Mouse (Mus musculus): ENCODE results near the gene Lin7a. TPM values are rescaled to one million over a fixed set of nuclear protein-coding genes. Genes with fewer than 3 reads are reported as not detected.

Lin7a gene
- total and polyA plus RNA-seq, 2 experiments from 2014 or later = 16.0 to 26.3 TPM

DNA sequence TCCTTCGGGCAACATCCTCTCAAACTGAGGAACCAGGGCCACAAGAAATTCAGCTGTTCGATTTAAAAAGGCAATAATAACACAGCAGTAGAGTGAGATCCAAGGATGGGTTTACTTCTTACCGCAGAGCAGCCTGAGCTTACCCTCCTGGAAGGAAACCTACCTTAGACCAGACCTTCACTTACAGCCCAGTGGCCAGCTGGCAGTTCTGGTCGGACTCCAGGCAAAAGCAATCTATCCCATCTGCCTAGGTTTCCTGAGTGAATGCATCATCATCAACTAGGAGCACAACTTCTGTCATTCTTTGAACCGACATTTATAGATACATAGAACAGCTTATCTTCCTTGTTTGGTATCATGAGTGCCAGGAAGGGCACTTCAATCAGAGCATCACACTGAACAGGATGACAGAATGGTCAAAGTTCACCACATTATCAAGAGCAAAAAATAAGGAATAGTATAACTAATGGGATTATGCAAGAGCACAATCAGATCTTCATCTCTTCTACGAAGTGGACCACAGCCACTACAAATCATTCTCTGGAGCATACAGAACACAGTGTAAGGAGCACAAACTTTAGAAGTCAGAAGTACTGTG, 87.1 kb downstream of the Lin7a start:
- H3K36me3 ChIP-seq (ENCODE audit: insufficient read depth) = no peaks in the 10 kb centered on the region
- no peaks in the 10 kb centered on the region for H3K4me1 ChIP-seq (ENCODE audit: insufficient read depth)
- no peak overlapping the region for H3K4me2 ChIP-seq (ENCODE audit: low read depth)
- no peak for TF ChIP-seq CTCF (IDR thresholded peaks at IDR 0.05; ENCODE audit: low read depth)
- no peaks in the 10 kb centered on the region for H3K27me3 ChIP-seq (ENCODE audit: insufficient read depth, low read length)
- H3K9me3 ChIP-seq (ENCODE audit: low read length) = no peaks in the 10 kb centered on the region
- 92% methylated on average over 6 of the region's 6 CpGs for WGBS
- no peak for ATAC-seq
- no peak overlapping the region for H3K4me3 ChIP-seq (ENCODE audit: low read depth, low read length)
- H3K9ac ChIP-seq = no peak overlapping the region
- no peak for DNase-seq
- H3K27ac ChIP-seq (ENCODE audit: low read depth, low read length) = no peak overlapping the region

GRCm38 (mm10) chr10:107359296-107359695, 87.8 kb downstream of the Lin7a start:
- ATAC-seq = no peak
- Histone ChIP-seq H3K4me3 (ENCODE audit: low read depth, low read length) (no peak overlapping the region), H3K9ac (no peak overlapping the region), H3K27me3 (ENCODE audit: insufficient read depth, low read length) (no peaks in the 10 kb centered on the region), H3K4me1 (ENCODE audit: insufficient read depth) (no peaks in the 10 kb centered on the region), H3K4me2 (ENCODE audit: low read depth) (no peak overlapping the region), H3K27ac (ENCODE audit: low read depth, low read length) (no peak overlapping the region), H3K36me3 (ENCODE audit: insufficient read depth) (no peaks in the 10 kb centered on the region), H3K9me3 (ENCODE audit: low read length) (no peaks in the 10 kb centered on the region)
- no peak for TF ChIP-seq CTCF (IDR thresholded peaks at IDR 0.05; ENCODE audit: low read depth)
- no peak for DNase-seq

- H3K27me3 ChIP-seq (ENCODE audit: insufficient read depth, low read length) = no peaks in the 10 kb centered on the region
- DNase-seq = no peak
- no peak overlapping the region for H3K9ac ChIP-seq
- WGBS = 48% methylated on average over 4 of the region's 4 CpGs
- no peak overlapping the region for H3K27ac ChIP-seq (ENCODE audit: low read depth, low read length)
- no peak for ATAC-seq
- no peak overlapping the region for H3K4me2 ChIP-seq (ENCODE audit: low read depth)
- H3K9me3 ChIP-seq (ENCODE audit: low read length) = no peaks in the 10 kb centered on the region
- H3K36me3 ChIP-seq (ENCODE audit: insufficient read depth) = no peaks in the 10 kb centered on the region
- no peak overlapping the region for H3K4me3 ChIP-seq (ENCODE audit: low read depth, low read length)
- no peaks in the 10 kb centered on the region for H3K4me1 ChIP-seq (ENCODE audit: insufficient read depth)
- no peak for TF ChIP-seq CTCF (IDR thresholded peaks at IDR 0.05; ENCODE audit: low read depth)
Measured at GRCm38 (mm10) chr10:107361546-107361945, 90.1 kb downstream of the Lin7a start.

GRCm38 (mm10) chr10:107362026-107362425, 90.5 kb downstream of the Lin7a start:
- WGBS = 81% methylated on average over 2 of the region's 2 CpGs
- Histone ChIP-seq H3K4me1 (ENCODE audit: insufficient read depth) (no peaks in the 10 kb centered on the region), H3K4me2 (ENCODE audit: low read depth) (no peak overlapping the region), H3K27ac (ENCODE audit: low read depth, low read length) (no peak overlapping the region), H3K9me3 (ENCODE audit: low read length) (no peaks in the 10 kb centered on the region), H3K4me3 (ENCODE audit: low read depth, low read length) (no peak overlapping the region), H3K36me3 (ENCODE audit: insufficient read depth) (no peaks in the 10 kb centered on the region), H3K9ac (no peak overlapping the region), H3K27me3 (ENCODE audit: insufficient read depth, low read length) (no peaks in the 10 kb centered on the region)
- DNase-seq (no peak), ATAC-seq (no peak)
- TF ChIP-seq CTCF (IDR thresholded peaks at IDR 0.05; ENCODE audit: low read depth) = no peak

DNA sequence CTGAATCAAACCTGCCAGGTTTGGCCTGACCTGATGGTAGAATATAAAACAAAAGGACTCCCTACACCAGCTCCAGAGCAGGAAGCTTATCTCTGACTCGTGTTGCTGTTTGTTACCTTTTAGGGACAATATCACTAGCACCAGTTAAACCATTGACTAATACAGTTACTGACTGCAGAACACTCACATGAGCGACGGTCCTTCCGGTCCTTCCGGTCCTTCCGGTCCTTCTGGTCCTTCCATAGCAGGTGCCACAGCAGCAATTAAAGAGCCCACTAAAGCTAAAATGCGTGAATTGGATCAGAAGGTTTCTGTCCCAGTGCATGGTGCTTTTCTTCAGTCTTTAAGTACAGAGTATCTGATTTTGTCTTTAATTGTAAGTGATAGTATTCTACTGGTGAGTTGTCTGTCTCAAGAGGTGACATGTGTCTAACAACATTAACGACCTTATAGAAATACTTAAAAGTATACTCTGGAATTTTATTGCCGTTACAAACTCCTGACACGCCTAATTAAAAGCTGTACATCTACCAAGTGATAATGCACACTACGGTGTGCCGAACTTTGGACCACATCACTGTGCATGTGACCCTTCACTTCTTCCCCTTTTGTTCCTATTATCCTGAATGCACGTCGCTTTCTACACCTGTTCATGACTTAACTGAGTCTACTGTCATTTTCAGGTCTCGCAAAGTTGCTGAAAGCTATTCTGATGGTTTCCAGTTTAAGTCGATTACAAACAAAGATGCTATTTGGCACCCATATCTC, 91.7 kb downstream of the Lin7a start:
- no peak overlapping the region for H3K9ac ChIP-seq
- 92% methylated on average over 16 of the region's 16 CpGs for whole genome bisulfite sequencing
- H3K4me1 ChIP-seq (ENCODE audit: insufficient read depth) = no peaks in the 10 kb centered on the region
- H3K4me2 ChIP-seq (ENCODE audit: low read depth) = no peak overlapping the region
- no peaks in the 10 kb centered on the region for H3K9me3 ChIP-seq (ENCODE audit: low read length)
- no peak overlapping the region for H3K27ac ChIP-seq (ENCODE audit: low read depth, low read length)
- H3K4me3 ChIP-seq (ENCODE audit: low read depth, low read length) = no peak overlapping the region
- no peaks in the 10 kb centered on the region for H3K27me3 ChIP-seq (ENCODE audit: insufficient read depth, low read length)
- no peak for TF ChIP-seq CTCF (IDR thresholded peaks at IDR 0.05; ENCODE audit: low read depth)
- DNase-seq (no peak), ATAC-seq (no peak)
- no peaks in the 10 kb centered on the region for H3K36me3 ChIP-seq (ENCODE audit: insufficient read depth)

GRCm38 (mm10) chr10:107377218-107377617, 105.7 kb downstream of the Lin7a start:
- WGBS = 63% methylated on average over 2 of the region's 2 CpGs
- ATAC-seq = no peak

DNA sequence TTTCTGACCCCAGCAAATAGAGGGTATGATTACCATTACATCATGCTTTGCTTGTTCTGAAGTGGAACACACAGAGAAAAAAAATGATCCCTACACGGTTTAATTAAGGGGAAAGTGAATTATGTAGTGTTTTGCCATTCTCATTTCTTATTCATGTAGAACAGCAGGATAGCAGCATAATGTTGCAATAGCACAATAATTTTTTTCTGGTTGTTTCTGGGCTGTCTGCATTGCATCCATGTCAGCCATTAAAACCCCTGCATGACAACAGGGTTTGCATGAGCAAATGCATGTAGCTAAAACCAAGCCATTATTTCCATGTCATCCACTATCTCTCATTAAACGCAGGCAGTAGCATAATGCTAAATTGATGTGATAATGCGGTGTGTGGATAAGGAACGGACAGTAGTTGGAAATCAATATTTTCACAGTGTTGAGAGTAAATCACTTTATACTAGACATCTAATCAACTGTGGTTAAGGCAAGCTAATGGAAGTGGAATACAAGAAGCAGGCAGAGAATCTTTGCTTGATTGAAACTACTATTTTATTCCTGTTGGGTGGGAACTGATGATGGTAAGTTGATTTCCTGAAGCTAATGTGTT, 109.8 kb downstream of the Lin7a start:
- H3K9me3 ChIP-seq (ENCODE audit: low read length) = no peaks in the 10 kb centered on the region
- TF ChIP-seq CTCF (IDR thresholded peaks at IDR 0.05; ENCODE audit: low read depth) = no peak
- ATAC-seq = peak; percentile 45; the same call in 1 of the 2 replicates
- no peaks in the 10 kb centered on the region for H3K36me3 ChIP-seq (ENCODE audit: insufficient read depth)
- no peak overlapping the region for H3K9ac ChIP-seq
- no peak overlapping the region for H3K27ac ChIP-seq (ENCODE audit: low read depth, low read length)
- H3K4me1 ChIP-seq (ENCODE audit: insufficient read depth) = no peaks in the 10 kb centered on the region
- no peaks in the 10 kb centered on the region for H3K27me3 ChIP-seq (ENCODE audit: insufficient read depth, low read length)
- H3K4me2 ChIP-seq (ENCODE audit: low read depth) = no peak overlapping the region
- WGBS = 54% methylated on average over 4 of the region's 4 CpGs
- H3K4me3 ChIP-seq (ENCODE audit: low read depth, low read length) = no peak overlapping the region
- no peak for DNase-seq

More at GRCm38 (mm10) chr10:107377218-107377617, 105.7 kb downstream of the Lin7a start:
- no peaks in the 10 kb centered on the region for H3K27me3 ChIP-seq (ENCODE audit: insufficient read depth, low read length)
- DNase-seq = no peak
- no peak overlapping the region for H3K4me3 ChIP-seq (ENCODE audit: low read depth, low read length)
- no peak for TF ChIP-seq CTCF (IDR thresholded peaks at IDR 0.05; ENCODE audit: low read depth)
- no peak overlapping the region for H3K9ac ChIP-seq
- H3K36me3 ChIP-seq (ENCODE audit: insufficient read depth) = no peaks in the 10 kb centered on the region
- no peak overlapping the region for H3K4me2 ChIP-seq (ENCODE audit: low read depth)
- no peak overlapping the region for H3K27ac ChIP-seq (ENCODE audit: low read depth, low read length)
- no peaks in the 10 kb centered on the region for H3K4me1 ChIP-seq (ENCODE audit: insufficient read depth)
- H3K9me3 ChIP-seq (ENCODE audit: low read length) = no peaks in the 10 kb centered on the region
